Mouse (Mus musculus): ENCODE measurements around the gene Tle4.

GRCm38 (mm10) chr19:14595390-14595997 lies 2.4 kb downstream of the Tle4 start:
- TF ChIP-seq POLR2A (IDR thresholded peaks at IDR 0.05; ENCODE audit: low read depth, low read length) (no peak), CTCF (conservative IDR thresholded peaks at IDR 0.05; ENCODE audit: insufficient read depth, insufficient read length, low read depth, low read length) (no peak)

All from kidney, adult 2 months (tissue).